Mouse (Mus musculus): Measurements from ENCODE around the gene Hoxc4.

DNA sequence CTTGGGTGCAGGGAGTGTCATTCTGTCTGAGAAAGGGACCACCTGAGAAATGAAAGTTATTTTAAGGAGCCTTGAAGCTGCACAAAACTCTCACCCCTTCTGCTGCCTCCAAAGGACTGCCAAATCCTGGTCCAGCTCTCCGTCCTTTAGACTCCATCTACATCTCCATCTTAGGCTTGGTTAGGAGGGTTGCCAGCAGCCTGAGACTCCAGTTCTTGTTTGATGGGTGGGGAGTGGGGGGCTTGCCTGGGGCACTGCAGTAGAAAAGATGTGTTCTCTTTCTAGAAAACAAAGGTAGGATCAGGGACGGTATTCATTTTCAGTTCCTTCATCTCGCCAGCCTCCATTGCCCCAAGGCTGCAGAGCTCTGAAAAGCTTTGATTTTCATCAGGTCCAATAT, 21.3 kb upstream of the Hoxc4 start:
- TF ChIP-seq EP300 (IDR thresholded peaks at IDR 0.05; ENCODE audit: low read depth) (no peak), CTCF (IDR thresholded peaks at IDR 0.05; ENCODE audit: low read depth) (no peak)
